Mouse (Mus musculus): ENCODE data around the gene Erich4.

GRCm38 (mm10) chr7:25614086-25614485 is 1.6 kb downstream of the Erich4 start:
- no peak for TF ChIP-seq CTCF (IDR thresholded peaks at IDR 0.05; ENCODE audit: extremely low read depth, insufficient read depth, low read length)
- no peak for TF ChIP-seq POLR2A (IDR thresholded peaks at IDR 0.05; ENCODE audit: extremely low read depth, insufficient read depth, low read length)

Data from cortical plate, adult 2 months (tissue).